Mouse (Mus musculus) testis, postnatal 14 days (tissue): ENCODE results near the gene Eif4ebp2.
"Not testable (repeated sequence)": the region's sequence is repeated elsewhere in the genome, so short reads cannot be mapped to it uniquely, and the experiment has no call there.

Source experiments
- DNase-seq: peaks from one replicate; pipeline ENCODE4 v3.0.0; 2021; ENCODE audit warnings: low spot score

Gene Eif4ebp2

GRCm38 (mm10) chr10:61465009-61465408 lies 12.5 kb upstream of the Eif4ebp2 start:
- DNase-seq: no peak

GRCm38 (mm10) chr10:61457182-61457581 lies 4.7 kb upstream of the Eif4ebp2 start:
- no peak for DNase-seq

- not testable (repeated sequence) for DNase-seq
These were observed 710 bp upstream of the Eif4ebp2 start for GRCm38 (mm10) chr10:61453171-61453570.

- DNase-seq: peak; percentile 54
These were observed 387 bp downstream of the Eif4ebp2 start for GRCm38 (mm10) chr10:61451931-61452617.

GRCm38 (mm10) chr10:61451463-61451930 lies 964 bp downstream of the Eif4ebp2 start:
- no peak for DNase-seq

- no peak for DNase-seq
These were observed 3.6 kb downstream of the Eif4ebp2 start for GRCm38 (mm10) chr10:61448834-61449233.

GRCm38 (mm10) chr10:61447581-61448353 lies 4.7 kb downstream of the Eif4ebp2 start:
- no peak for DNase-seq

- no peak for DNase-seq
These were observed 7.4 kb downstream of the Eif4ebp2 start for GRCm38 (mm10) chr10:61445016-61445415.

- DNase-seq: no peak
These were observed 8.6 kb downstream of the Eif4ebp2 start for GRCm38 (mm10) chr10:61443876-61444275.

GRCm38 (mm10) chr10:61443456-61443855 lies 9.0 kb downstream of the Eif4ebp2 start:
- DNase-seq: no peak

- no peak for DNase-seq
These were observed 12.2 kb downstream of the Eif4ebp2 start for GRCm38 (mm10) chr10:61440202-61440800.

GRCm38 (mm10) chr10:61431375-61431774 lies 21.1 kb downstream of the Eif4ebp2 start:
- no peak for DNase-seq

GRCm38 (mm10) chr10:61429043-61429442 lies 23.4 kb downstream of the Eif4ebp2 start:
- no peak for DNase-seq

- no peak for DNase-seq
These were observed 24.0 kb downstream of the Eif4ebp2 start for GRCm38 (mm10) chr10:61428416-61428815.

- no peak for DNase-seq
These were observed 24.5 kb downstream of the Eif4ebp2 start for GRCm38 (mm10) chr10:61427951-61428350.

- DNase-seq: peak; percentile 43
These were observed 26.2 kb downstream of the Eif4ebp2 start for GRCm38 (mm10) chr10:61426251-61426757.

- DNase-seq: no peak
These were observed 27.4 kb downstream of the Eif4ebp2 start for GRCm38 (mm10) chr10:61425047-61425446.

- DNase-seq: peak; percentile 44
These were observed 28.0 kb downstream of the Eif4ebp2 start for GRCm38 (mm10) chr10:61424500-61424899.

- DNase-seq: peak; percentile 76
These were observed 29.2 kb downstream of the Eif4ebp2 start for GRCm38 (mm10) chr10:61423289-61423688.

GRCm38 (mm10) chr10:61422861-61423260 lies 29.6 kb downstream of the Eif4ebp2 start:
- DNase-seq: no peak

GRCm38 (mm10) chr10:61420011-61420410 lies 32.5 kb downstream of the Eif4ebp2 start:
- no peak for DNase-seq

- DNase-seq: no peak
These were observed 33.3 kb downstream of the Eif4ebp2 start for GRCm38 (mm10) chr10:61419146-61419545.
